Mouse (Mus musculus): Measurements from ENCODE around the gene Prkcb. TPM values are rescaled to one million over a fixed set of nuclear protein-coding genes. Genes with fewer than 3 reads are reported as not detected.

The Prkcb gene
- total RNA-seq (2023): 100 to 1,000 TPM; 579 to 593 TPM

DNA sequence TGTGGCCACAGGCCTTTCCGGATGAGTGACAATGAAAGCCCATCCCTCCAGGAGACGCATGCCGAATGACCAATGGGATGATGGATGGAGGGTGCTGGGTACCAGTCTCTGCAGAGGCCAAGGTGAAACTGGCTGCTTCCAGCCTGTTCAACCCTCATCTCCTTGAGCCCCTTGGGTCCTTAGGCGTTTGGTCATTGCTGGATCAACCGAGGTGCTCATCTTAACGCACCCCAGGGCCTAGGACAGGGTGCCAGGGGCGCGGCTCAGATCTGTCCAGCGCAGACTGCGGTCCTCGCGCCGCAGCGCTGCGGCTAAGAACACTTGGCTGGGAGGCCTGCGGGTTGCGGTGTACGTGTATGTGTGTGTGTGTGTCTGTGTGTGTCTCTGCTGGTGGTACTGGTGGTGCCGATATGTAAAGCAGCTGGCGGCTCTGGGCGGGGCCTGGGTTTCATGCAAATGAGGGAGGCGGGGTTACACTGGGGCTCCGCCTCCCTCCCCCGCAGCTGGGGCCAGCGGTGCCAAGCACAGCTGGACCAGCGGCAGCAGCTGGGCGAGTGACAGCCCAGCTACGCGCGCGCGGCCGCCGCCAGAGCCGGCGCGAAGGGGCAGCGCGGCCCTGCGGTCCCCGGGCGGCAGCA lies at the start of gene Prkcb:
Gene Prkcb, plus strand, starts transcription at position 147 of the 638 bp plus-strand sequence.

DNA sequence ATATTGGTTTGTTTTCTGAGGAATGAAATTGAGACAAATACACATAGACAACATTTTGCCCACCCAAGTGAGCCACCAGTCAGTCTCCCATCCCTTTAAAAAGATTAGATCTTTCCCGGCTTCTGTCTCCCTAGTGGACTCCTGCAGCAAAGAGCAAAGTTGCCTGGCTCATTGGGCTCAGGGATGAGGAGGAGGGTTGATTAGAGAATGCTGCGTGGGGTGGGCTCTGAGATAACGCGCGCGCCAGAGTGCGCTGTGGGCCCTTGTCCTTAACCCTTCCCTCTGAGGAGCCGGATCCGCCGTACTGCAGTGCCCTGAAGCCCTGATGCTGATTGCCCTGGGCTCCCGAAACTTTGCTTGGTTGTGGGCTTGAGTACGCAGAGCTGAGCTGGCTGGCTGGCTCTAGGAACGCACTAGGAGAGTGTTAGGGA lies 381.9 kb downstream of the Prkcb start, which contains the start of gene Cacng3:
Gene Cacng3, plus strand, starts transcription at position 51 of the 431 bp plus-strand sequence.

Other genes with a start within 250 kb of the Prkcb start
- 10 to 100 TPM; 44.9 to 49.4 TPM for gene Ubfd1, start 221.6 kb upstream of the Prkcb start, total RNA-seq (2023)
- gene Ears2, start 221.5 kb upstream of the Prkcb start, total RNA-seq (2023): 10 to 100 TPM; 17.4 to 19.4 TPM
- 10 to 100 TPM; 60.5 to 80.7 TPM for gene Ndufab1, start 186.9 kb upstream of the Prkcb start, total RNA-seq (2023)
- gene Palb2, start 155.8 kb upstream of the Prkcb start, total RNA-seq (2023): 1 to 10 TPM; 8.9 to 9.7 TPM
- gene Dctn5, start 155.7 kb upstream of the Prkcb start, total RNA-seq (2023): 10 to 100 TPM; 76.0 to 84.1 TPM
- 1 to 10 TPM; 4.5 to 4.7 TPM for gene Plk1, start 129.3 kb upstream of the Prkcb start, total RNA-seq (2023)
- not detected for gene Ern2, start 102.5 kb upstream of the Prkcb start, total RNA-seq (2023)
- not detected for gene Chp2, start 69.3 kb upstream of the Prkcb start, total RNA-seq (2023)